Mouse (Mus musculus) CD4-positive, CD25-positive, alpha-beta regulatory T cell, adult 2 months (primary cell): ENCODE results near the gene Ctla4.

Source experiments
- DNase-seq: peaks from one replicate; pipeline ENCODE4 v3.0.0-alpha.2; 2012; ENCODE audit warnings: low read depth, low spot score

Gene Ctla4

GRCm38 (mm10) chr1:60865167-60865566 is 21.6 kb upstream of the Ctla4 start:
- DNase-seq, result no peak

GRCm38 (mm10) chr1:60866043-60866442 is 20.8 kb upstream of the Ctla4 start:
- no peak for DNase-seq

GRCm38 (mm10) chr1:60868333-60869277 is 18.2 kb upstream of the Ctla4 start:
- DNase-seq, result peak; percentile 86

GRCm38 (mm10) chr1:60875267-60875666 is 11.5 kb upstream of the Ctla4 start:
- DNase-seq, result peak; percentile 63

GRCm38 (mm10) chr1:60880116-60880867 is 6.5 kb upstream of the Ctla4 start:
- DNase-seq, result peak; percentile 57

- DNase-seq, result peak; percentile 78
Measured at GRCm38 (mm10) chr1:60882792-60883191, 4.0 kb upstream of the Ctla4 start.

GRCm38 (mm10) chr1:60883279-60883678 is 3.5 kb upstream of the Ctla4 start:
- DNase-seq, result peak; percentile 53

- DNase-seq, result no peak
Measured at GRCm38 (mm10) chr1:60884611-60885010, 2.2 kb upstream of the Ctla4 start.

- DNase-seq, result peak; percentile 70
Measured at GRCm38 (mm10) chr1:60898127-60898932, 11.5 kb downstream of the Ctla4 start.

- DNase-seq, result no peak
Measured at GRCm38 (mm10) chr1:60898933-60899210, 12.1 kb downstream of the Ctla4 start.

- peak; percentile 60 for DNase-seq
Measured at GRCm38 (mm10) chr1:60899244-60899643, 12.4 kb downstream of the Ctla4 start.

GRCm38 (mm10) chr1:60902547-60902946 is 15.7 kb downstream of the Ctla4 start:
- DNase-seq, result peak; percentile 71

GRCm38 (mm10) chr1:60903126-60903525 is 16.3 kb downstream of the Ctla4 start:
- DNase-seq, result peak; percentile 21

- DNase-seq, result peak; percentile 35
Measured at GRCm38 (mm10) chr1:60904456-60904978, 17.7 kb downstream of the Ctla4 start.

GRCm38 (mm10) chr1:60907466-60907865 is 20.7 kb downstream of the Ctla4 start:
- peak; percentile 69 for DNase-seq

- DNase-seq, result peak; percentile 88
Measured at GRCm38 (mm10) chr1:60908751-60909161, 22.0 kb downstream of the Ctla4 start.

- peak; percentile 57 for DNase-seq
Measured at GRCm38 (mm10) chr1:60909746-60910145, 22.9 kb downstream of the Ctla4 start.

GRCm38 (mm10) chr1:60910796-60911195 is 24.0 kb downstream of the Ctla4 start:
- peak; percentile 91 for DNase-seq

GRCm38 (mm10) chr1:60911631-60912030 is 24.8 kb downstream of the Ctla4 start:
- DNase-seq, result peak; percentile 75

- peak; percentile 86 for DNase-seq
Measured at GRCm38 (mm10) chr1:60913305-60913704, 26.5 kb downstream of the Ctla4 start.

GRCm38 (mm10) chr1:60916281-60916781 is 29.5 kb downstream of the Ctla4 start:
- DNase-seq, result peak; percentile 74
